Mouse (Mus musculus) lung, embryonic 16.5 days (tissue): ENCODE data around the gene Akap13. TPM values are rescaled to one million over a fixed set of nuclear protein-coding genes. Genes with fewer than 3 reads are reported as not detected.
A peak's percentile ranks its signal among the peaks of the same experiment; 100 is the strongest.

Experiments used
- ATAC-seq: fragments of 200-750 bp; cut with Nextera tagmentation; 2 replicates; pipeline ENCODE4 v1.8.0; 2017; ENCODE audit warnings: low read depth, mild to moderate bottlenecking, moderate library complexity
- H3K27ac ChIP-seq: fragments of 300-500 bp; sonication (generic); 2 replicates; pipeline ENCODE4 v1.5.1; 2014; ENCODE audit warnings: mild to moderate bottlenecking, control low read depth, low read length
- H3K27me3 ChIP-seq: fragments of 300-500 bp; sonication (generic); 2 replicates; pipeline ENCODE4 v1.6.1; 2014; ENCODE audit warnings: low read depth, low read length, mixed read lengths; ENCODE audit not compliant: control insufficient read depth, insufficient read depth
- H3K36me3 ChIP-seq: fragments of 300-500 bp; sonication (generic); 2 replicates; pipeline ENCODE4 v1.6.1; 2014; ENCODE audit warnings: low read length; ENCODE audit not compliant: control insufficient read depth, insufficient read depth
- H3K4me1 ChIP-seq: fragments of 300-500 bp; sonication (generic); replicated peaks from 2 replicates; pipeline ENCODE4 v1.6.1; 2014; ENCODE audit warnings: low read length, mixed read lengths; ENCODE audit not compliant: control insufficient read depth, insufficient read depth
- H3K4me2 ChIP-seq: fragments of 300-500 bp; sonication (generic); 2 replicates; pipeline ENCODE4 v1.6.1; 2014; ENCODE audit warnings: low read depth, low read length, control low read depth
- H3K4me3 ChIP-seq: fragments of 300-500 bp; sonication (generic); 2 replicates; pipeline ENCODE4 v1.5.1; 2014; ENCODE audit warnings: mild to moderate bottlenecking, low read length, control low read depth
- H3K9ac ChIP-seq: fragments of 300-500 bp; sonication (generic); 2 replicates; pipeline ENCODE4 v1.6.1; 2014; ENCODE audit warnings: low read length, control low read depth
- H3K9me3 ChIP-seq: fragments of 300-500 bp; sonication (generic); 2 replicates; pipeline ENCODE4 v1.6.1; 2016; ENCODE audit warnings: low read length; ENCODE audit not compliant: control insufficient read depth
- WGBS: fragments of 180-500 bp; shearing (Covaris S2); extraction: QIAGEN DNeasy Blood & Tissue Kit; methylation state at CpG from one replicate; pipeline ENCODE4 v1.1.7; 2014; 5-methylcytosine and 5-hydroxymethylcytosine counted together
- polyA plus RNA-seq: library from polyadenylated mRNA; unstranded; fragments of >200 nt; fragmentation: Nextera tagmentation; extraction: Ambion mirVana; gene quantifications from 2 replicates; pipeline ENCODE4 v1.2.1, GENCODE M21; 2015

Akap13 gene
- polyA plus RNA-seq, 1 experiment from 2014 or later: 39.0 TPM

GRCm38 (mm10) chr7:75537567-75537966 lies 82.2 kb downstream of the Akap13 start:
- Histone ChIP-seq H3K9ac (no peak overlapping the region), H3K9me3 (no peaks in the 10 kb centered on the region), H3K36me3 (no peaks in the 10 kb centered on the region), H3K4me1 (no peaks in the 10 kb centered on the region), H3K27me3 (no peaks in the 10 kb centered on the region), H3K27ac (no peak overlapping the region), H3K4me3 (no peak overlapping the region), H3K4me2 (no peak overlapping the region)
- 75% methylated on average over 2 of the region's 2 CpGs for WGBS
- ATAC-seq: no peak

GRCm38 (mm10) chr7:75538513-75538912 lies 83.2 kb downstream of the Akap13 start:
- Histone ChIP-seq H3K27me3 (no peaks in the 10 kb centered on the region), H3K9ac (no peak overlapping the region), H3K4me1 (no peaks in the 10 kb centered on the region), H3K36me3 (no peaks in the 10 kb centered on the region), H3K27ac (no peak overlapping the region), H3K4me2 (no peak overlapping the region), H3K4me3 (no peak overlapping the region), H3K9me3 (no peaks in the 10 kb centered on the region)
- 90% methylated on average over 3 of the region's 3 CpGs for WGBS
- no peak for ATAC-seq

DNA sequence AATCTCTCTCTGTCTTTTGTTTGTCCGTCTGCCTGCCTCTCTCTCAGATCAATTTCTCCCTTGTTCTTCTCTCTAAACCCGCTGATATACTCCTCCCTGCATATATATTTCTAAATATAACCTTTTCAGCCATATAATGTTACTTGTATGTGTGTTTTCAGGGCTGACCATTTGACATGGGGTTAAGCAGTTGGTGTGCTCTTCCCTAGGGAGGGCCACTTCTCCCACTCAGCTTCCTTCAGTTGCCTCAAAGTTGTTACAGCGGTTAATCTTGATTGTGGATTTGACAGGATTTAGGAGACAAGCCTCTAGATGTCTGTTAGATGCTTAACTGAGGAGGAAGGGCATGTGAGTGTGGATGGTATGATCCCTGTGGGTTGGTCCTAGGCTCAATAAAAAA lies 83.8 kb downstream of the Akap13 start:
- Histone ChIP-seq H3K4me1 (no peaks in the 10 kb centered on the region), H3K4me2 (no peak overlapping the region), H3K27ac (no peak overlapping the region), H3K4me3 (no peak overlapping the region), H3K9me3 (no peaks in the 10 kb centered on the region), H3K36me3 (no peaks in the 10 kb centered on the region), H3K9ac (no peak overlapping the region), H3K27me3 (no peaks in the 10 kb centered on the region)
- WGBS: 88% methylated on average over 3 of the region's 3 CpGs
- ATAC-seq: no peak

DNA sequence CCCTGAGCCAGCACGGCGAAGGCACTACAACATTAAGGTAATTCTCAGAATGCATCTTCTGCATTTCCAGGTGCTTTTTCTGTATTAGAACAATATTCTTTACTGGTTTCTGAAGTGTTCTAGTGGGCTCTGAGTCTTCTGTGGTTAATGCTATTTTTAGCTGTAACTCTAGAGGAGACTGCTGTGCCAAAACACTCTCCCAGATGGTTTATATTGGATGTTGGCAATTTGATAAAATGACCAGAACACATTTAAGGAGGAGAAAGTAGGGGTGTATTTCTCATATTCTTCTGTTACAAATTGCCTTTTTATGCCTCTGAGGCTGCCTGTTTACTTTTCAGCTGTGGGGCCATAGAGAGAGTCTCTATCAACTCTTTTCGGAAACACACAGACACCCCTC lies 94.5 kb downstream of the Akap13 start:
- Histone ChIP-seq H3K9me3 (no peaks in the 10 kb centered on the region), H3K9ac (no peak overlapping the region), H3K4me2 (no peak overlapping the region), H3K27me3 (no peaks in the 10 kb centered on the region), H3K4me1 (peaks cover 28% of the 10 kb centered on the region), H3K4me3 (no peak overlapping the region), H3K27ac (0 out of 2 replicates have a peak overlapping the region, but pooled peaks have one; percentile 18), H3K36me3 (no peaks in the 10 kb centered on the region)
- WGBS: 70% methylated on average over 3 of the region's 3 CpGs
- 0 out of 2 replicates have a peak, but pooled peaks have one; percentile 37 for ATAC-seq

GRCm38 (mm10) chr7:75550791-75551336 lies 95.5 kb downstream of the Akap13 start:
- H3K9ac ChIP-seq: no peak overlapping the region
- 0 out of 2 replicates have a peak overlapping the region, but pooled peaks have one; percentile 20 for H3K27ac ChIP-seq

DNA sequence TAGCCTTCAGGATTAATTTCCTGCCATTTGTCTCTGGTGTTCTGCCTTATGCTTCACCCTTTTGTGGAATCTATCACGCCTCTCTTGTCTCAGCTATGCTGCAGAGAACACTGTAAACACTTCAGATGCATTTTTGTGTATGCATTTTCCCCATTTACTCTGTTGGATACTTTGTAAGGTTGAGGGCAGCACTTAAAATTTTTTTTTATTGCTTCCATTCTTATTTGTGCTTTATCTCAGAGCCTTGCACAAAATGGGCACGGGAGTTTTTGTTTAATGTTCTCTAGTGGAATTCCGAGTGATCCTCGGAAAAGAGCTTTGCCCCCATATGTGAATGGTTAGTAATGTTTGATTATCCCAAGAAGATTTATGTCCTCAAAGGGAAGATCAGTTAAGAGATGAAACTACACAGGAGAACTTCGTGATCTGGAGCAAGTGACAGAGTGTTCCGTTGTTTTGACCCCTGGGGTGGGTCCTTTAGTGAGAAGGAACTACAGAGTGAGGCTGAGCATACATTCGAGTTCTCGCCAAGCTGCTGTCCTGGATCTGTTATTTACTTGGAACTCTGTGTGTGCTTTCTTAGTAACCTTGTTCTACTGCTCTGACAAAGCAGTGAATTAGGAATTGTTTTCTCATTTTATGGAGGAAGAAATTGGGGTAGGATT lies 97.8 kb downstream of the Akap13 start:
- H3K4me1 ChIP-seq: peaks cover 43% of the 10 kb centered on the region
- peak overlapping the region; percentile 72 for H3K27ac ChIP-seq
- H3K27me3 ChIP-seq: no peaks in the 10 kb centered on the region
- no peaks in the 10 kb centered on the region for H3K9me3 ChIP-seq
- no peak overlapping the region for H3K9ac ChIP-seq
- H3K4me3 ChIP-seq: no peak overlapping the region
- WGBS: 34% methylated on average over 8 of the region's 8 CpGs
- H3K4me2 ChIP-seq: no peak overlapping the region
- H3K36me3 ChIP-seq: no peaks in the 10 kb centered on the region
- ATAC-seq: peak; percentile 8; the same call in 1 of the 2 replicates

More at GRCm38 (mm10) chr7:75550791-75551336, 95.5 kb downstream of the Akap13 start:
- H3K4me2 ChIP-seq: no peak overlapping the region
- WGBS: 84% methylated on average over 6 of the region's 6 CpGs
- no peaks in the 10 kb centered on the region for H3K36me3 ChIP-seq
- H3K9me3 ChIP-seq: no peaks in the 10 kb centered on the region
- no peak overlapping the region for H3K4me3 ChIP-seq
- H3K4me1 ChIP-seq: peaks cover 36% of the 10 kb centered on the region
- no peak for ATAC-seq
- no peaks in the 10 kb centered on the region for H3K27me3 ChIP-seq

GRCm38 (mm10) chr7:75553667-75554045 lies 98.3 kb downstream of the Akap13 start:
- H3K4me2 ChIP-seq: no peak overlapping the region
- no peaks in the 10 kb centered on the region for H3K9me3 ChIP-seq
- no peak overlapping the region for H3K9ac ChIP-seq
- no peaks in the 10 kb centered on the region for H3K27me3 ChIP-seq
- no peak overlapping the region for H3K4me3 ChIP-seq
- H3K4me1 ChIP-seq: peaks cover 48% of the 10 kb centered on the region
- ATAC-seq: peak; percentile 53; the same call in 1 of the 2 replicates
- H3K36me3 ChIP-seq: no peaks in the 10 kb centered on the region
- H3K27ac ChIP-seq: peak overlapping the region; percentile 72

DNA sequence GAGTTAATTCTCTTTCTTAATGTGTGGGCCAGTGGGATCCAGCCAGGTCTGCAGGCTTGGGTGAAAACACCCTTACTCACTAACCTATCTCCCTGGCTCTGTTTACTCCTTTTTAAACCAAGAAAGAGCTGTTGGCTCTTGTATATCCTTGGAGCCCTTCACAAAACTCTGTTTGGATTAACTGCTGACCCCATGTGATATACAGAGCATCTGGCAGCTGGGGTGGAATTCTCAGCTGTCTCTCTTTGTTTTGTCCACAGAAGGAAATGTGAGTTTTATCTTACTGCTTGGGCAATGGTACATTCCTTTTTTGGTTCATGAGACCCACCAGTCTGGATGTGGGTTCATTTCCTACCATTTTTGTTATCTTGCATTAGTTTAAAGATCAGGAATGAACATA lies 98.7 kb downstream of the Akap13 start:
- Histone ChIP-seq H3K4me1 (peaks cover 52% of the 10 kb centered on the region), H3K36me3 (no peaks in the 10 kb centered on the region), H3K4me3 (no peak overlapping the region), H3K27ac (peak overlapping the region; percentile 72), H3K27me3 (no peaks in the 10 kb centered on the region), H3K9me3 (no peaks in the 10 kb centered on the region), H3K9ac (no peak overlapping the region), H3K4me2 (no peak overlapping the region)
- ATAC-seq: peak; percentile 82

DNA sequence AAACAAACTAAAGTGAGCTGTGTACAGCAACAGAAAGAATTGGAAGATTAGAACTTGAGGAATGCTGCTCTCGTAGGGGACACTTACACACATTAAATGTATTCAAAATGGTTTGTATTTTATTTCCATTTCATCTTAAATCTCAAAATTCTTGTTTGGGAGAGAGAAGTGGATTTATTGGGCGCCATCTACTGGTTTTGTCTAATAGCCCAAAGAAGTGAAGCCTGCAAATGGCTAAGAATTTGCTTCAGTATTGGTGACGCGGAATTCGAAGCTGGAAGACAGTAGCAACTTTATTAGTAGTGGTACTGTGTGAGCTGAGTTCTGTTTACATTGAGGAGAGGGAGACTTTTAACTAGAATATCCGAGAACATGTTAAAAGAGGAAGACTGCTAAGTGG lies 100.6 kb downstream of the Akap13 start:
- Histone ChIP-seq H3K4me1 (peaks cover 49% of the 10 kb centered on the region), H3K27ac (no peak overlapping the region), H3K27me3 (no peaks in the 10 kb centered on the region), H3K9me3 (no peaks in the 10 kb centered on the region), H3K9ac (no peak overlapping the region), H3K36me3 (no peaks in the 10 kb centered on the region), H3K4me2 (no peak overlapping the region), H3K4me3 (no peak overlapping the region)
- ATAC-seq: no peak
- WGBS: 41% methylated on average over 6 of the region's 6 CpGs
